Mouse (Mus musculus): ENCODE results near the gene Col4a6. TPM values are rescaled to one million over a fixed set of nuclear protein-coding genes. Genes with fewer than 3 reads are reported as not detected.

The Col4a6 gene
- total RNA-seq, 1 experiment: 1.2 TPM

- TF ChIP-seq HCFC1 (IDR thresholded peaks at IDR 0.05; ENCODE audit: borderline replicate concordance, insufficient read depth, low read length) (no peak), ZC3H11A (IDR thresholded peaks at IDR 0.05; ENCODE audit: borderline replicate concordance, low read depth, low read length) (no peak), CHD2 (IDR thresholded peaks at IDR 0.05; ENCODE audit: low read depth, low read length) (no peak), MAFK (IDR thresholded peaks at IDR 0.05; ENCODE audit: insufficient read depth, low read depth, low read length) (no peak), ZNF384 (IDR thresholded peaks at IDR 0.05; ENCODE audit: low read depth, low read length) (no peak)
- Histone ChIP-seq H3K9ac (ENCODE audit: insufficient read depth, low read depth, low read length, poor library complexity, severe bottlenecking) (no peak overlapping the region), H3K4me3 (ENCODE audit: insufficient read depth in 1 of 2, low read depth in 1 of 2, low read length in 2 of 2, poor library complexity in 1 of 2, severe bottlenecking in 1 of 2) (no peak overlapping the region), H3K36me3 (ENCODE audit: control insufficient read depth, insufficient read depth, low read length, poor library complexity, severe bottlenecking) (no peaks in the 10 kb centered on the region), H3K4me1 (ENCODE audit: control insufficient read depth in 2 of 2, insufficient read depth in 2 of 2, low read length in 2 of 2, poor library complexity in 1 of 2) (no peaks in the 10 kb centered on the region), H3K9me3 (ENCODE audit: control insufficient read depth, insufficient read depth, low read depth, low read length) (no peaks in the 10 kb centered on the region), H3K27ac (ENCODE audit: insufficient read depth, low read depth, low read length, poor library complexity, severe bottlenecking) (no peak overlapping the region)
- no peak for DNase-seq (ENCODE audit: low read depth, low spot score)
- in situ Hi-C loops (cut with MboI; ENCODE audit: low sequenced_read_pairs in 2 of 2, unreplicated experiment in 2 of 2): no loop called here
Observed at GRCm38 (mm10) chrX:141396243-141396642, 77.6 kb downstream of the Col4a6 start.

- H3K9me3 ChIP-seq (ENCODE audit: control insufficient read depth, insufficient read depth, low read depth, low read length): no peaks in the 10 kb centered on the region
- no peak overlapping the region for H3K9ac ChIP-seq (ENCODE audit: insufficient read depth, low read depth, low read length, poor library complexity, severe bottlenecking)
- no peak overlapping the region for H3K4me3 ChIP-seq (ENCODE audit: insufficient read depth in 1 of 2, low read depth in 1 of 2, low read length in 2 of 2, poor library complexity in 1 of 2, severe bottlenecking in 1 of 2)
- no peak overlapping the region for H3K27ac ChIP-seq (ENCODE audit: insufficient read depth, low read depth, low read length, poor library complexity, severe bottlenecking)
- TF ChIP-seq CHD2 (IDR thresholded peaks at IDR 0.05; ENCODE audit: low read depth, low read length) (no peak), HCFC1 (IDR thresholded peaks at IDR 0.05; ENCODE audit: borderline replicate concordance, insufficient read depth, low read length) (no peak), ZC3H11A (IDR thresholded peaks at IDR 0.05; ENCODE audit: borderline replicate concordance, low read depth, low read length) (no peak), ZNF384 (IDR thresholded peaks at IDR 0.05; ENCODE audit: low read depth, low read length) (no peak), MAFK (IDR thresholded peaks at IDR 0.05; ENCODE audit: insufficient read depth, low read depth, low read length) (no peak)
- H3K36me3 ChIP-seq (ENCODE audit: control insufficient read depth, insufficient read depth, low read length, poor library complexity, severe bottlenecking): no peaks in the 10 kb centered on the region
- no peak for DNase-seq (ENCODE audit: low read depth, low spot score)
- no peaks in the 10 kb centered on the region for H3K4me1 ChIP-seq (ENCODE audit: control insufficient read depth in 2 of 2, insufficient read depth in 2 of 2, low read length in 2 of 2, poor library complexity in 1 of 2)
- in situ Hi-C loops (cut with MboI; ENCODE audit: low sequenced_read_pairs in 2 of 2, unreplicated experiment in 2 of 2): no loop called here
Observed at GRCm38 (mm10) chrX:141385399-141386105, 88.3 kb downstream of the Col4a6 start.

- in situ Hi-C loops (cut with MboI; ENCODE audit: low sequenced_read_pairs in 2 of 2, unreplicated experiment in 2 of 2): no loop called here
- Histone ChIP-seq H3K36me3 (ENCODE audit: control insufficient read depth, insufficient read depth, low read length, poor library complexity, severe bottlenecking) (no peaks in the 10 kb centered on the region), H3K4me3 (ENCODE audit: insufficient read depth in 1 of 2, low read depth in 1 of 2, low read length in 2 of 2, poor library complexity in 1 of 2, severe bottlenecking in 1 of 2) (no peak overlapping the region), H3K27ac (ENCODE audit: insufficient read depth, low read depth, low read length, poor library complexity, severe bottlenecking) (no peak overlapping the region), H3K9me3 (ENCODE audit: control insufficient read depth, insufficient read depth, low read depth, low read length) (no peaks in the 10 kb centered on the region), H3K9ac (ENCODE audit: insufficient read depth, low read depth, low read length, poor library complexity, severe bottlenecking) (no peak overlapping the region), H3K4me1 (ENCODE audit: control insufficient read depth in 2 of 2, insufficient read depth in 2 of 2, low read length in 2 of 2, poor library complexity in 1 of 2) (no peaks in the 10 kb centered on the region)
- no peak for DNase-seq (ENCODE audit: low read depth, low spot score)
- no peak for TF ChIP-seq ZC3H11A (IDR thresholded peaks at IDR 0.05; ENCODE audit: borderline replicate concordance, low read depth, low read length)
- no peak for TF ChIP-seq ZNF384 (IDR thresholded peaks at IDR 0.05; ENCODE audit: low read depth, low read length)
- TF ChIP-seq CHD2 (IDR thresholded peaks at IDR 0.05; ENCODE audit: low read depth, low read length): no peak
- no peak for TF ChIP-seq MAFK (IDR thresholded peaks at IDR 0.05; ENCODE audit: insufficient read depth, low read depth, low read length)
- no peak for TF ChIP-seq HCFC1 (IDR thresholded peaks at IDR 0.05; ENCODE audit: borderline replicate concordance, insufficient read depth, low read length)
Observed at GRCm38 (mm10) chrX:141384632-141385031, 89.2 kb downstream of the Col4a6 start.

GRCm38 (mm10) chrX:141370276-141370675, 103.6 kb downstream of the Col4a6 start:
- no peak for DNase-seq (ENCODE audit: low read depth, low spot score)
- in situ Hi-C loops (cut with MboI; ENCODE audit: low sequenced_read_pairs in 2 of 2, unreplicated experiment in 2 of 2): no loop called here
- H3K9me3 ChIP-seq (ENCODE audit: control insufficient read depth, insufficient read depth, low read depth, low read length): no peaks in the 10 kb centered on the region
- no peak for TF ChIP-seq HCFC1 (IDR thresholded peaks at IDR 0.05; ENCODE audit: borderline replicate concordance, insufficient read depth, low read length)
- TF ChIP-seq ZNF384 (IDR thresholded peaks at IDR 0.05; ENCODE audit: low read depth, low read length): no peak
- TF ChIP-seq MAFK (IDR thresholded peaks at IDR 0.05; ENCODE audit: insufficient read depth, low read depth, low read length): no peak
- no peak for TF ChIP-seq ZC3H11A (IDR thresholded peaks at IDR 0.05; ENCODE audit: borderline replicate concordance, low read depth, low read length)
- TF ChIP-seq CHD2 (IDR thresholded peaks at IDR 0.05; ENCODE audit: low read depth, low read length): no peak
- no peak overlapping the region for H3K9ac ChIP-seq (ENCODE audit: insufficient read depth, low read depth, low read length, poor library complexity, severe bottlenecking)
- H3K4me3 ChIP-seq (ENCODE audit: insufficient read depth in 1 of 2, low read depth in 1 of 2, low read length in 2 of 2, poor library complexity in 1 of 2, severe bottlenecking in 1 of 2): no peak overlapping the region
- no peaks in the 10 kb centered on the region for H3K36me3 ChIP-seq (ENCODE audit: control insufficient read depth, insufficient read depth, low read length, poor library complexity, severe bottlenecking)
- H3K4me1 ChIP-seq (ENCODE audit: control insufficient read depth in 2 of 2, insufficient read depth in 2 of 2, low read length in 2 of 2, poor library complexity in 1 of 2): no peaks in the 10 kb centered on the region
- H3K27ac ChIP-seq (ENCODE audit: insufficient read depth, low read depth, low read length, poor library complexity, severe bottlenecking): no peak overlapping the region

All from ES-E14 (cell line).